Mouse (Mus musculus) kidney, postnatal 14 days (tissue): ENCODE data around the gene Wdr74.
"Not testable (repeated sequence)": the region's sequence is repeated elsewhere in the genome, so short reads cannot be mapped to it uniquely, and the experiment has no call there.

ENCODE experiments used
- DNase-seq: peaks from one replicate; pipeline ENCODE4 v3.0.0; 2022; ENCODE audit warnings: mixed read lengths

Gene Wdr74

GRCm38 (mm10) chr19:8716767-8717475 lies 18.7 kb upstream of the Wdr74 start:
- no peak for DNase-seq

GRCm38 (mm10) chr19:8718357-8718756 lies 17.3 kb upstream of the Wdr74 start:
- DNase-seq, result peak; percentile 64

- DNase-seq, result not testable (repeated sequence)
These were observed 16.6 kb upstream of the Wdr74 start for GRCm38 (mm10) chr19:8719037-8719436.

GRCm38 (mm10) chr19:8721378-8721777 lies 14.2 kb upstream of the Wdr74 start:
- no peak for DNase-seq

- no peak for DNase-seq
These were observed 13.6 kb upstream of the Wdr74 start for GRCm38 (mm10) chr19:8722021-8722420.

GRCm38 (mm10) chr19:8722559-8722906 lies 13.1 kb upstream of the Wdr74 start:
- no peak for DNase-seq

GRCm38 (mm10) chr19:8722907-8723573 lies 12.6 kb upstream of the Wdr74 start, which contains the start of gene Slc3a2:
Gene Slc3a2, minus strand, starts transcription at chr19:8723369.
- DNase-seq, result peak; percentile 98

GRCm38 (mm10) chr19:8723574-8724346 lies 11.9 kb upstream of the Wdr74 start:
- DNase-seq, result no peak

GRCm38 (mm10) chr19:8724392-8724791 lies 11.2 kb upstream of the Wdr74 start:
- DNase-seq, result no peak

- no peak for DNase-seq
These were observed 10.5 kb upstream of the Wdr74 start for GRCm38 (mm10) chr19:8725081-8725613.

GRCm38 (mm10) chr19:8726609-8727390 lies 8.8 kb upstream of the Wdr74 start:
- DNase-seq, result no peak

GRCm38 (mm10) chr19:8727495-8728114 lies 8.0 kb upstream of the Wdr74 start:
- no peak for DNase-seq

- DNase-seq, result not testable (repeated sequence)
These were observed 7.1 kb upstream of the Wdr74 start for GRCm38 (mm10) chr19:8728335-8729099.

GRCm38 (mm10) chr19:8734334-8734733 lies 1.3 kb upstream of the Wdr74 start:
- no peak for DNase-seq

GRCm38 (mm10) chr19:8736160-8736467 lies 487 bp downstream of the Wdr74 start:
- no peak for DNase-seq

GRCm38 (mm10) chr19:8738911-8739310 lies 3.3 kb downstream of the Wdr74 start:
- DNase-seq, result no peak

GRCm38 (mm10) chr19:8739646-8740045 lies 4.0 kb downstream of the Wdr74 start:
- no peak for DNase-seq

- DNase-seq, result no peak
These were observed 5.0 kb downstream of the Wdr74 start, which contains the start of gene 1700092M07Rik for GRCm38 (mm10) chr19:8740603-8741002. Gene 1700092M07Rik, plus strand, starts transcription at chr19:8740718.

GRCm38 (mm10) chr19:8741243-8741869 lies 5.7 kb downstream of the Wdr74 start, which contains the start of gene Stx5a:
Gene Stx5a, plus strand, starts transcription at chr19:8741413.
- DNase-seq, result peak; percentile 98

GRCm38 (mm10) chr19:8742176-8742575 lies 6.5 kb downstream of the Wdr74 start:
- no peak for DNase-seq

GRCm38 (mm10) chr19:8745382-8745781 lies 9.8 kb downstream of the Wdr74 start:
- DNase-seq, result no peak
